Mouse (Mus musculus) stomach, postnatal 0 days (tissue): ENCODE measurements at regions not wholly inside any gene's neighbourhood (a gene's known extent, or its start where the extent isn't known, plus 50 kb on each side); places are given as distances from the start of the nearest gene placed in this dataset.

ENCODE experiments used
- CTCF ChIP-seq: IDR thresholded peaks from 2 replicates; pipeline ENCODE4 v1.5.1; 2016; ENCODE audit warnings: antibody characterized with exemption, low read depth, mild to moderate bottlenecking, moderate library complexity
- EP300 ChIP-seq: optimal IDR thresholded peaks from 2 replicates; pipeline ENCODE3; 2016; ENCODE audit warnings: antibody characterized with exemption

GRCm38 (mm10) chr15:38398852-38399251 lies 973.5 kb downstream of the 4930447A16Rik start:
- TF ChIP-seq CTCF (no peak), EP300 (no peak)
